Mouse (Mus musculus): Measurements from ENCODE around the gene Ddx39.

The Ddx39 gene

DNA sequence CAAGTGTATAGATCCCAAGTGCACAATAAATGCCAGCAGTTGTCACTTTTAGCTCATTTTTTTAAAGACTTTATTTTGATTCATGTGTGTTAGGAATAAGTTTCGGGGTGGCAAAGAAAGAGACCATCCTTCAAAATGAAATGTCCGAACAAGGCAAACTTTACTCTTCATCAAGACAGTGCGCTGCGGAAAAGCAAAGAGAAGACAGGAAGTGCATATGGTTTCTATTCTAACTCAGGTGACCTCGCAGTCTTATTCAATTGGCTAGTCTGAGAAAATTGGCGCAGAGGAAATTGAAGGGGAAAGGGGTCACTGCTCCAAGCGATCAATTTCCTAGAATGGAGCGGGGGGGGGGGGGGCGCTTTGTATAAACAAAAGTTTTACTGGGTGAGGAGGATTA is 15.4 kb upstream of the Ddx39 start:
- no peak for DNase-seq (ENCODE audit: low spot score)

DNA sequence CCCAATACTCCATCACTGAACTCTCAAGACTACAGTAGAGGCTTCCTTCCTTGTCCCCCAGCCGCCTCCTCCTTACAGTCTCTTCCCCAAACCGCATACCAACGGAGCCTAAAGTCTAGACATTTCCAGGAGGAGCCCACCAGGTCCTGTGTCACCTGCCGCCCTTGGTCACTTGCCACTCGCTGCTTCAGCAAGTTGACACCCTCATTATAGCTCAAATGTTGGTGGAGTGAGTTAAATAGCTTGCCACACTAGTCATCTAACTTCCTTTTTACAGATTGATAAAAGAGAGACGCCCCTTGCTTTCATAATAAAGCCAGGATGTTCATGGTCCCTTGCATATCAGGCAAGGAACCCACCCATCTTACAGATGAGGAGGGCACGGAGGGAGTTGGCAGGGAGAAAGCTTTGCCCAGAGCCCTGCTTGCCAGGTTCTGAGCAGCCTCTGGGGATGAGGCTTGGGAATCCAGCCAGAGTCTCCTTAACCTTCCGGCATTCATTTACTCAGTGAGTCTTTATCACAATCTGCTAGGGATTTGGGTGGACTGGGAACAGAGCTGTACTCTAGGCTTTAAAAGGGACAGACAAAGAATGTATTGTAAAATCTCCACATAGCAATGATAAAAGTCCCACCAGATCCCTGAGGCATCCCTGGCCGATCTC is 14.4 kb upstream of the Ddx39 start:
- DNase-seq (ENCODE audit: low spot score), result no peak

DNA sequence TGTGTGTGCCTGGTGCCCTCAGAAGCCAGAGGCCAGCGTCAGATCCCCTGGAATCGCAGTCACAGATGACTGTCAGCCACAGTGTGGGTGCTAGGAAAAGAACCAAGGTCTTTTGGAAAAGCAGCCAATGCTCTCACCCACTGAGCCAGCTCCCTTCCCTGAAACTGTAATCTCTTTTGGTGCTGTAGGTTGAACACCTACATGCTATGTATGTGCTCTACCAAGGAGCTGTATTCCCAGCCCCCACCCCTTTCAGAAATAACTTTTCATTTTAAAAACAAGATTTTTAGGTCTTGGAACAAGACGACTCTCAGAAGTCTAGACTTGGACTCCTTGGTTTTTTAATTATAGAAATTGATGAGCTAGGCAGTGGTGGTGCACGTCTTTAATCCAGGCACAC is 11.6 kb upstream of the Ddx39 start:
- no peak for DNase-seq (ENCODE audit: low spot score)

DNA sequence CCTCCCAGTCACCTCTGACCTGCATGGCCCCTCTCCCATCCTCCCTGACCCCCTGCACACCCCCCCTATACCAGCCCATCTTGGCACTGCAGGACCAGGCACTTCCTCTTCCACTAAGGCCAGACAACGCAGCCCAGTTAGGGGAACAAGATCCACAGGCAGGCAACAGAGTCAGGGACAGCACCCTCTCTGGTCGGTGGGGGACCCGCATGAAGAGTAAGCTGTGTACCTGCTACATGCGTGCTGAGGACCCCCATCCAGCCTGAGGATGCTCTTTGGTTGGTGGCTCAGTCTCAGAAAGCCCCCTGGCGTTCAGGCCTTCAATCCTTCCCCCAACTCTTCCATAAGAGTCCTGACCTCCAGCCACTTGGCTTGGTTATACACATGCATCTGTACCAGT is 8.6 kb upstream of the Ddx39 start:
- no peak for DNase-seq (ENCODE audit: low spot score)

DNA sequence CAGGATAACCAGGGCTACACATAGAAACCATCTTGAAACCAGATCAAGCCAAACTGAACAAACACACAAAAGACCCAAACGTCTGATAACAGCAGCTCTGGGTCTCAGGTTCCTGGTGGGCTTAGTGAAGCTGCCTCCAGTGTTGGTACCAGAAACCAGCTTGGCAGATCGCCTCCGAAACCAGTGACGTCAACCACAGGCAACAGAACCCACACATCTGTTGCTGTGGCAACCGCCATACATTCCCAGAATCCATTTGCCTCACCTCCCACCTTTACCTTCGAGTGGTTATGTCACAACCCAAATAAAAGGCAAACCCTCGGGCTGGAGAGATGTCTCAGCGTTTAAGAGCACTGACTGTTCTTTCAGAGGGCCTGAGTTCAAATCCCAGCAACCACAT is 7.4 kb upstream of the Ddx39 start:
- no peak for DNase-seq (ENCODE audit: low spot score)

DNA sequence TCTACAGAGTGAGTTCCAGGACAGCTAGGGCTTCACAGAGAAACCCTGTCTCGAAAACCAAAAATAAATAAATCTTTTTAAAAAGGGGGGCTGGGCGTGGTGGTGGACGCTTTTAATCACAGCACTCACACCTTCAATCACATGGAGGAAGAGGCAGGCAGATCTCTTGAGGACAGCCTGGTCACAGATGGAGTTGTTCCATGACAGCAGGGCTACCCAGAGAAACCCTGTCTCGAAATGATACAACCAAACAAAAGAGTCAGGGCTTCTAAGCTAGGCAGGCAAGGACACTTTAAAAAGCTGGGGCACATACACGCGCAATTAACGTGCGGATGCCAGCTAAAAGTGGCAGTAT is 324 bp upstream of the Ddx39 start:
- DNase-seq (ENCODE audit: low spot score), result no peak

DNA sequence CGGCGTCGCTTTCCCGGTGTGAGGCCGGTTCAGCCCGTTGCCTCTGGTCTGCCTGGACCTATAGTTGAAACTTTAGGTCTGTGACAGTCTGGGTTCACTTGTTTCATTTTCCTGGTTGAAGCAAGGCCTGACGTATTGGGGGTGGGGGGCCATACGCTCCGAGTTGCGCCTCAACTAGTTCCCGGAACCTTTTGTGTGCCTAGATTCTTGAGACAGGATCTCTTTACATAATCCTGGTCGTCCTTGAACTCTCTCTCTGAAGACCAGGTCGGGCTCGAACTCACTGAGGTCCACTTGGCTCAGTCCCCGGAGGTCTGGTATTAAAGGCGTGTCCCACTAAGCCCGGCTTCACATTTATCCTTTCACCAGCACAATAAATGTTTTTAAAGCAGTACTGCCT is 794 bp downstream of the Ddx39 start:
- no peak for DNase-seq (ENCODE audit: low spot score)

DNA sequence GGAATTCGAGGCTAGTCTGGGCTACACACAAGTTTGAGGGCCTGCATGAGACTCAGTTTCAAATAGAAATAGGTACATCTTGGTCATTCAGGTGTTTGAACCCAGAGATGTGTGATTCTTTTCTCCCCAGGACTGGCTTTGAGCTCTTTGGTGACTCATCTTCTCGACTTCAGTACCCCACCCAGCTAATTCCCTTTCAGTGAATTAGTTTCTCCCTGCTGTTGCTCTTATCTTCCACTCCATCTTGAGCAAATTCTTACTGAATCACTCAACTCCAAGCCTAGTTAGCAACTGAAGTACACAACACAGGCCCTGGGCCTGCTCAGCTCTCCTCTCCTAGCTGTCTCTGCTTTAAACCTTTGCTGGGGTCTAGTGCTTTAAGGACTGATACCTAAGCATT is 1.6 kb downstream of the Ddx39 start:
- DNase-seq (ENCODE audit: low spot score), result no peak

DNA sequence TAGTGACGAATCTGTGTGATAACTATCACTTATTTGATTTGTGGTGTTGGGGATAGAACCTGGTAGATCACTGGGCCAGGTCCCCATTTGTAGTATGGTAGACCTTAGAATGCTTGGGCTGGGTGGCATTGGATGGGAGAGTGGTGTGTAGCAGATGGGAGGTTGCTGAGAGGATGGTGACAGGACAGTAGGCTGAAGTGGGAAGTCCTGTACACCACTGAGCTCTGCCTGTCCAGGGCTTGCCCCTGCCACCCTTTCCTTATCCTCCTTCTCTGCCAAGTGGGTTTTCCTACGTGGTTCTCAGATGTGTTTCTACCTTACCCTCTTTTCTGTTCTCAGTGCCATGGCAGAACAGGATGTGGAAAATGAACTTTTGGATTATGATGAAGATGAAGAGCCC is 4.1 kb downstream of the Ddx39 start:
- no peak for DNase-seq (ENCODE audit: low spot score)

DNA sequence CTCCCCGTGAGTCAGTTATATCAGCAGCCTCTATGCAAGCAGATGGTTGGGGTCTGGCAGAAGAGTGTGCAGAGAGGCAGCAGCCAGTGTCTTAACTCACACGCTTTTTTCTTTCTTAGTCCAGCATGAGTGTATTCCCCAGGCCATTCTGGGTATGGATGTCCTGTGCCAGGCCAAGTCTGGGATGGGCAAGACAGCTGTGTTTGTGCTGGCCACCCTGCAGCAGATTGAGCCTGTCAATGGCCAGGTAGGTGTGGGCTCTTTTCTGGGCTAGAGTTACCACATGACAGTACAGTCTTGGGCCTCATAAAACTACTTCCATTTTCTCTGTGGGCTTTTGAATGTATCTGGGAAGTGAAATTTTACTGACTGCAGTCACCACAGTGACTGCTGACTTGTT is 4.7 kb downstream of the Ddx39 start:
- DNase-seq (ENCODE audit: low spot score), result no peak

DNA sequence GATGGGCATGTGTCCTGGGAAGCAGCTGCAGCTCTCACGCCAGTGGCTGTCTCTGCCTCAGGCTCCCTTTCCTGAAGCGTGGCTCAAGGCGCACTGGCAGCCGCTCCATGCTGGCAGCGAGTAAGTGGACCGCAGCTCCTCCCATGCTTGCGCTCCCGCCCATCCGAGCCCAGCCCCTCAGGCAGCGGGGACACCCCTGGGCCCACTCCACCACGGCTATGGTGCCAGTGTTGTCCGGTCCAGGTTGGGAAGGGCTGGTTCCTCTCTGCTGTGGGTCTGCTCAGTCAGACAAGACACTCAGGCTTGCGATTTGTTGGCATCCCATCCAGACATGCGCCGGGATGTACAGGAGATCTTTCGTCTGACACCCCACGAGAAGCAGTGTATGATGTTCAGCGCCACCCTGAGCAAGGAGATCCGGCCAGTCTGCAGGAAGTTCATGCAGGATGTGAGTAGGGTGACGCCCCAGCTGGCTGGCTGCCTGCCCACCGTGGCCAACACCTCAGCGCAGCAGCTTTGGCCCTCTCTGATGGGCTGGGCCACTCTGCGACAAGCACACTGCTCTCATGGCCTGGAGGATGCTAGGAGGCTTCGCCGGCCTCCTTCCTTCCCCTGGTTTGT is 6.5 kb downstream of the Ddx39 start:
- no peak for DNase-seq (ENCODE audit: low spot score)

DNA sequence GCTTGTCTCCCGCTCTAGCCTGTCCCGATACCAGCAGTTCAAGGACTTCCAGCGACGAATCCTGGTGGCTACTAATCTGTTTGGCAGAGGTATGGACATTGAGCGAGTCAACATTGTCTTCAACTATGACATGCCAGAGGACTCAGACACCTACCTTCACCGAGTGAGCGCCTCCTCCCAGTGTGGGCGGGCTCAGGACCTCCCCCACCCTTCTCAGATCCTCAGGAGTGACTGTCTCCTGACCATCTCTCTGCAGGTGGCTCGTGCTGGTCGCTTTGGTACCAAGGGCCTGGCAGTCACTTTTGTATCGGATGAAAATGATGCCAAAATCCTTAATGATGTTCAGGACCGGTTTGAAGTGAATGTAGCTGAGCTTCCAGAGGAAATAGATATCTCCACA is 7.7 kb downstream of the Ddx39 start:
- no peak for DNase-seq (ENCODE audit: low spot score)

DNA sequence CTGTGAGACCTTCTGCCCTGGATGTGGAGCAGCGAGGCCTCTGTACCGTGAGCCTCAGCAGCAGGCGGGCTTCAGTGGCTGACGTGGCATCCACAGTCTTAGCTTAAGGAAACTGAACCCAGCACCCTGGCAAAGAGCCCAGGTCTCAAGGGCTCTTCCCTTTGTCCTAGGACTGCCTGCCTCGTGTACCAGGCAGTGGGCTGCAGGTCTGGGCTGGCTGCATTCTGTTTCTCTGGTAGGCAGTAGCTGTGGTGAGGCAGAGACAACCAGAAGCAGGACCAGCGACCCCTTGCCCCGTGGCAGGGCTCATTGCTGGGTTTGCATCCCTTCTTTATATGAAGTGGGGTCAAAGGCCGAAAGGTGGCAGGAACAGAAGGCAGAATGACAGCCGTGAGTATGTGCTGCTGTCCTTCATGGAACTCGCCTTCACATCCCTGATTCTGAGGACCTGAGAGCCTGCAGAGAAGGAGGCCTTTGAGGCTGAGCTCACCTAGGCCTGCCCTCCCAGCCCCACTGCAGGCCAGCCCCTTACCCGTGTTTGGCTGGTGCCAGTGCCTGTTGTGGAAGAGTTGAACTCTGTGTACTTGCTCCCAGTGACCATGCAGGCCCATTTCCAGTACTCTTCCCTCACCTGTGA is 8.6 kb downstream of the Ddx39 start:
- DNase-seq (ENCODE audit: low spot score), result no peak

DNA sequence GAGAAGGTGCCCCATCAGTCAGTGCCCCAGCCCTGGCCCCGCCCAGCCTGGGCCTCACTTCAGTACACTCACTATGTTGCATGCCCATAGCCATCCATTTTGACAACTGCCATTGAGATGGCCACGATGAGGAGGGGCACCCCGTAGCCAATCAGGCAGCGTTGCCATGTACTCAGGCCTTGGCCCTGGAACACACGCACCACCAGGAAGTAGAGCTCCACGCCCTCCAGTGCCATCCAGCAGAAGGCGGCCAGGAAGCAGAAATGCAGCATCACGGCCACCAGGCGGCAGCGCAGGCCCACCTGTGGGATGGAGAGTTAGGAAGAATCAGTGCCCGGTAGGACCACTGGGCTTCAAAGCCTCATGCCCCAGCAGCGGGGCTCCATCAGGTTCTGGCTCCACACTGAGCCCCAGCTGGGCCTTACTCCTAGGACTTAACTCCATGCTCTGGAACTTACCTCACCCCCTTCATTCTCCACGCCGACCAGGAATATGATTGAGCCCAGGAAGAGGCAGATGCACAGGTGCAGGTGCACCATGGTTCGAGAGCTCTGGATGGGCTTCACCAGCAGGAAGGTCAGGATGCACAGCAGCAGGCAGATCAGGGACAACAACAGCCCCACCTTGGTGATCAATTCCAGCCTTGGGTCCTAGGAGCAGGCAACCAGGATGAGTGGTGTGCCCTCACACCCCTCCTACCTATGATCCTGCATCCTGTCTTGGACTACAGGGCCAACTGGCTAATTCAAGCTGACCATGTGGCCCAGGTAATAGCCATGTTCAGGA is 9.9 kb downstream of the Ddx39 start:
- no peak for DNase-seq (ENCODE audit: low spot score)

DNA sequence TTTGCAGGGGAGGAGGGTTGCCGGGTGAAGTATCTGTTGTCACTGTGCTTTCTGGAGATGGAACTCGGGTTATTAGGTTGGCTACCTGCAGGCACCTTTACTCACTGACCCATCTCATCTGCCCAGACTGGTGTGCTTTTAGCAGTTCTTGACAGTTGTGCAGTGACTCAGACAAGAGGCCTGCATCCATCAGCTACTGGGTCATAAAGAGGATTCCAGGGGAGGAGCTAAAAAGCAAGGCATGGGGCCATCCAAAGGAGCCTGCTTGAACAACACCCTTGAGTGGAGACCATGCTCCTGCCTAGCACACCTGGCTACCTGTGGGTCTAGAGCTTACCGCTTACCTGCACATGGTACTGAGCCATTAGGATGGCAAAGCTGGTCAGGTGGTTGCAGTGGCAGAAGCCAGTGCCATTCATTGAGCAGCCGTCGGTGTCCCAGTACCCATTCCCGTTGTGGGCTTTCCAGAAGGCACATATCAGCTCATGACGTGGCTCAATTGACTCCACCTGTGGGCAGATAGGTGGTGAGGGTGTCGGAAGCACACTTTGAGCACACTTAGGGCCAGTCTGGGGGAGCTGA is 10.6 kb downstream of the Ddx39 start:
- DNase-seq (ENCODE audit: low spot score), result no peak

DNA sequence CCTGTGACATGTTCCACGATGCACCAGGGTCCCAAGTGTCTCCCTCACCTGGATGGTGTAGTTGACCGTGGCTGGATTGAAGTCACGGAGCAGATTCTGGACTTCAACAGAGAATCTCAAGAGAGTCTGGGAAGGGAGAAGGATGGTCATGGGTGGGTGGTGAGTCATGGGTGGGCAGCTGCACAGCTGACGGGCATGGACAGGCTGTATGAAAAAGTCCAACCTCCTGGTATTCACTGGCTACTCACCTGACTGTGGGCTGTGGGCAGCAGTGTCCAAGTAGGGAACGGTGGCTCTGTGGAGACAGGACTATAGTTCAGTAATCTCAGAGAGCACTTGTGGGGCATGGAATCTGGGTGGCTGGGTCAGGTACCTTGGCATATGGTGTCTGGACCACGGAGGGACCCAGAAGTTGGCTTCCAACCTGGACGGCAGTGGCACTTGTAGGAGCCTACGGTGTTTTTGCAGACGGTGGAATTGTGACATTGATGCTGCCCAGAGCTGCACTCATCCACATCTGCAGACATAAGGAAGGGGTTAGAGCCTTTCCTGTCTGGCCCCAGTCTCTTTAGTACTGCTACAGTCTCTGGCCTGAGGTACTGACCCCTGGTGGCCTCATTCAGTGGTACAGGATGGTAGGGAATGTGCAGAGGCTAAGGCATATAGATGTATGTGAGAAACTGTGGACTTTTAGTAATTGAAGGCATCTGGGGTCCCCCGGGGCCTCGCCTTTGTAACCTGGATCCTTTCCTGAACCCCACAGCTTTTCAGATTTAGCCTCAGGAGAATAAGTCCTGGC is 14.2 kb downstream of the Ddx39 start:
- no peak for DNase-seq (ENCODE audit: low spot score)

DNA sequence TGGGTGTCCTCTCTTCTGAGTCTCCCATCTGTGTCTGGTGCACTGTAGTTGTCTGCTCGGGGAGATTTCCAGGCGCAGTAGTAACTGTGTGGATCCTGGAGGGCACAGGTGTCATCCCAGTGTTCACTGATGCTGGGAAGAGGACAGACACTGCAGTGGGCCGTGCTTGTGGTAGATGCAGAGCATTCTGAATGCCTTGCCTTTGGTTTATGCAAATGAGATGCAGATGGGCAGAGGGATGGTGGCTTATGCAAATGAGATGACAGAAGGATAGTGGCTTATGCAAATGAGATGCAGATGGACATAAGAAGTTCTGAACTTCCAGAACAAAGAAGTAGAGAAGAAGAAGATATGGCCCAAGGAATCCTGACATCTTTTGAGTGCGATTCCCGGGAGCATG is 16.9 kb downstream of the Ddx39 start:
- DNase-seq (ENCODE audit: low spot score), result no peak

DNA sequence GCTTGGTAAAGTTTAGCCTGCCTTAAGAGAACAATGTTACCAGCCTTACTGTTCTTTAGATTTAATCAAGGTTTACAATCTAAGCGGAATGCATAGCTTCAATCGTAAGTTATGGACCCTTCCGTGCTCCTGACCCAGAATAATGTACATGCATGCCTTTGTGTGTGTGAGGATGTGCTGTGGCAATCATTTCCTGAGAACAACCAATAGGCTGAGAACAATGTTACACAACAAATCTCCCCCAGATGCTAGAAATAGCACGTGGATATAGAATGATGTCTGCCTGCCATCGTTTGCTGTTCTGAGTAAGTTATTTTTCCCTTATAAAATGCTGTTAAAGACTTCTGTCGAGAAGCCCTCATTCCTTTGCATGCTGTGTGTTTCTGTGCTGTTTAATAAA is 17.9 kb downstream of the Ddx39 start:
- no peak for DNase-seq (ENCODE audit: low spot score)

DNA sequence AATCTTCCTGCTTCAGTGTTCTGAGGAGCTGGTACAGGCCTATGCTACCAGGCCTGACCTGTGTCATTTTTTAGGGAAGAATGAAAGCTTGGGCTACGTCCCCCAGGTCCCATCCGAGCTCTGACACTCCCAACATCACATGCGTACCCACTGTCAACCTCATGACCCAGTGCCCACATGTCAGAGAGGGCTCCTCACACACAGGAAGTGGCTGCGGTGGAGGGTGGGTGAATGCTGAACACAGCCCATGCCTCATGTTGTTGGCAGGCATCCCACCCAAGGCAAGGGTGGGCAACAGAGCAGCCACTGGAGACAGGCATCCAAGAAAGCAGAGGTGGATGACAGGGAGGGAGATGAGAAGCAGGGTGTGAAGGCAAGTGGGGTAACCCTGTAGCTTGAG is 21.7 kb downstream of the Ddx39 start:
- DNase-seq (ENCODE audit: low spot score), result no peak

DNA sequence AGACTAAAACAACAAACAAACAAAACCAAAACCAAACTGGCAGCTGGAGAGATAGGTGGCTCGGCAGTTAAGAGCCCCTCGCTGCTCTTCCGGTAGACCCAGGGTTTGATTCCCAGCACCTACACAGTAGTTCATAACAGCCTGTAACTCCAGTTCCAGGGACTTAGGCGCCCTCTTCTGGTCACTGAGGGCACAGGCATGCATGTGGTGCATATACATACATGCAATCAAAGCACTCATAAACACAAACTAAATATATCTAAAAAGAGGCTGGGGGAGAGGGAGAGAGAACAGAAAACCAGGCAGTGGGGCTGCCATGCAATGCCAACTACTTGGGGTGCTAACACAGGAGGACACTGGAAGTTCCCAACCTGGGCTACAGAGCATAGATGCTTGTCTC is 22.4 kb downstream of the Ddx39 start:
- no peak for DNase-seq (ENCODE audit: low spot score)

DNA sequence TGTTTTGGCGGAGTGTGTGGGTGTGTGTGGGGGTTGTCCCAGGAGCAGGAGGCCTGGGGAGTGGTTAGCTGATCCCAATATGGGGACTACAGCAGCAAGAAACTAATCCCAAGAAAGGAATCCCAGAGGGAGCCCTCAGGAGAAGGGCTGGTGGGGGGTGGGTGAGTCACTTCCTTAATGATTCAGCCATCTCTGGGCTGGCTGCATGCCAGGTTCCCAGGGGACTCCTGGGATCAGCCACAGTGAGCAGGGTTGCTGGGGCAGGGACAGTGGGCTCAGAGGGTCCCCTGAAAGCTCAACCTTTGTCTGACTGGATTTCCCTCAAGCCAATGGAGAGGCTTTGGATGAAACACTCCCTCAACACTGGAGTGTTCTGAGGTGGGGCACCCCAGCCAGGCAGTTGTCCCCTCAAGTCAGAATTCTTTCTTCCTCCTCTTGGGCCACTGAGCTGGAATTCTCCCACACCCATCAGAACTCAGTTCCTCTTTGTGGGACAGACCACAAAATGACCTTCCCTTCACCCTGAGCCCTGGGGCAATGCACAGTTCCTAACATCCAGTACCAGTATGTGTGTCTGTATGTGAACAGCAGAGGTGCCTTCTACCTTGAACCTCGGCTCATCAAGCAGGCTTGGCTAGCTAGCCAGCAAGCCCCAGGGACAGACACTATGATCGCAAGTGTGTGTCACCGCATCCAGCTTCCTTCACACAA is 23.0 kb downstream of the Ddx39 start:
- DNase-seq (ENCODE audit: low spot score), result no peak
